16 mouse cellular contexts compared by ENCODE assay signal in the genomic region with DNA sequence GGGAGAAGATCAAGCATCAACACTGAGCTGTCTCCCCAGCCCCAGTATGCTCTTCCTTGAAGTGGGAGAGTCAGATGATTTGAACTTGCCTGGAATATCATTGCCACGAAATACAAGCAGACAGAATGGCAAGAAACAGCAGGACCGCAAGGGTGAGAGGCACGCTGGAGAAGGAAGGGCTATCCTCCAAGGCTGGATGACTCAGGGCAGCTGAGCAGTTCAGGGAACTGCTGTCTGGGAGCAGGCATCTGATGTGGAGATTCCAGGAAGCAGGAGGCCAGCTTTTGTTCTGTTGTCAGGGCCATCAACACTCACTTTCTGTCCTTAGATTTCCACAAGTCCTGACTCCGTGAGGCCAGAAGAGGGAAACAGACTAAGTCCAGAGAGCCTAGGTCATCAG. TPM values are rescaled to one million over a fixed set of nuclear protein-coding genes. Genes with fewer than 3 reads are reported as not detected.
DNase-seq lines count a peak whose midpoint lies in the region; ATAC-seq lines count a peak whose summit lies in the region.
"Had no signal": no experiment of that assay in that cellular context is flagged by ENCODE, and none has a peak within 500 bp of the region (broad histone marks: within the 10 kb centered on the region; RNA-seq: fewer than 3 reads in every experiment).

No protein-coding gene starts in this region.

- H3K36me3 ChIP-seq in heart, embryonic 10.5 days = no peaks in the 10 kb centered on the region
- no peaks in the 10 kb centered on the region for H3K36me3 ChIP-seq in hindbrain, embryonic 12.5 days
- H3K36me3 ChIP-seq: heart, embryonic 15.5 days; hindbrain, embryonic 10.5 days had no signal

- no peak for DNase-seq in heart, embryonic 10.5 days (ENCODE audit: low spot score)
- DNase-seq in heart, postnatal 36 days = no peak
- DNase-seq in 3T3-L1 (ENCODE audit: low read depth, low spot score) = peak; percentile 81
- peak; percentile 46 for DNase-seq in ZHBTc4 (ENCODE audit: low read depth, low spot score)
- DNase-seq in brain, adult 2 months (ENCODE audit: low read depth, low spot score) = peak; percentile 53
- no peak for DNase-seq in c-Kit-positive CD71-positive TER-119-positive erythroid progenitor cells, embryonic 14.5 days (ENCODE audit: low spot score)
- DNase-seq: cerebellum, adult 8-10 months; heart, adult 18-20 months; kidney, adult 11 months; lung, postnatal 10 days; retina, postnatal 1 day had no signal

- no peak for ATAC-seq in hindbrain, embryonic 12.5 days (ENCODE audit: low FRiP score)
- ATAC-seq: midbrain, embryonic 16.5 days had no signal

- H3K27ac ChIP-seq in heart, embryonic 10.5 days = peak overlapping the region; percentile 39; the same call in 1 of the 2 replicates
- no peak overlapping the region for H3K27ac ChIP-seq in hindbrain, embryonic 12.5 days
- H3K27ac ChIP-seq: heart, embryonic 15.5 days; liver, embryonic 14.5 days had no signal

- WGBS in heart, embryonic 10.5 days = 23% methylated on average over 4 of the region's 4 CpGs
- 49% methylated on average over 4 of the region's 4 CpGs for WGBS in hindbrain, embryonic 12.5 days

- no peak overlapping the region for H3K9ac ChIP-seq in hindbrain, embryonic 12.5 days
- H3K9ac ChIP-seq: heart, embryonic 15.5 days; liver, embryonic 14.5 days had no signal

- intact Hi-C loops in heart, postnatal 36 days (cut with DNase I) = no loop called here

- H3K27me3 ChIP-seq in heart, embryonic 10.5 days (ENCODE audit: insufficient read depth, poor library complexity, severe bottlenecking) = peaks cover 12% of the 10 kb centered on the region; the same call in 1 of the 2 replicates
- peaks cover 31% of the 10 kb centered on the region for H3K27me3 ChIP-seq in hindbrain, embryonic 12.5 days
- H3K27me3 ChIP-seq: heart, embryonic 15.5 days had no signal

- H3K4me3 ChIP-seq in heart, embryonic 10.5 days = no peak overlapping the region
- H3K4me3 ChIP-seq in hindbrain, embryonic 12.5 days = no peak overlapping the region
- H3K4me3 ChIP-seq: heart, embryonic 15.5 days; hindbrain, embryonic 10.5 days had no signal

- H3K9me3 ChIP-seq in heart, embryonic 10.5 days = no peaks in the 10 kb centered on the region
- no peaks in the 10 kb centered on the region for H3K9me3 ChIP-seq in hindbrain, embryonic 12.5 days (replicated peaks)
- H3K9me3 ChIP-seq: heart, embryonic 15.5 days; hindbrain, embryonic 10.5 days had no signal

- peaks cover 41% of the 10 kb centered on the region for H3K4me1 ChIP-seq in heart, embryonic 10.5 days
- peaks cover 19% of the 10 kb centered on the region for H3K4me1 ChIP-seq in hindbrain, embryonic 12.5 days

- H3K4me2 ChIP-seq in hindbrain, embryonic 12.5 days (replicated peaks) = no peak overlapping the region
- H3K4me2 ChIP-seq: heart, embryonic 15.5 days had no signal

RNA-seq across cellular contexts. Expression of a gene that starts 12.0 kb away (rescaled TPM):
- polyA plus RNA-seq in heart, embryonic 10.5 days (2016; fragmentation: Nextera tagmentation; extraction: Ambion mirVana) = 53.3 and 61.0 TPM in 2 replicates
- total RNA-seq in heart, postnatal 36 days (2021) = 10 to 100 TPM in 1 of 2 experiments, 1 to 10 TPM in 1; 9.5 to 10.7 TPM
- 163 and 181 TPM in 2 replicates for polyA plus RNA-seq in hindbrain, embryonic 12.5 days (2016; fragmentation: Nextera tagmentation; extraction: Ambion mirVana)

Comparison
In these comparisons a context has a peak if more than half of its experiments do, and no peak if none do; other contexts are left out.
1. DNase-seq: peak in 3T3-L1 (single experiment), ZHBTc4 (single experiment) and brain, adult 2 months (single experiment); none in heart, embryonic 10.5 days (single experiment), heart, postnatal 36 days (0 of 2) and c-Kit-positive CD71-positive TER-119-positive erythroid progenitor cells, embryonic 14.5 days (single experiment).